Mouse (Mus musculus): ENCODE data around the gene Map7.
A peak's percentile ranks its signal among the peaks of the same experiment; 100 is the strongest.

- TF ChIP-seq CTCF (IDR thresholded peaks at IDR 0.05; ENCODE audit: control insufficient read depth, insufficient read depth, insufficient replicate concordance, low read depth, low read length), result peak; percentile 55; the same call in 1 of the 2 replicates
- TF ChIP-seq POLR2A (IDR thresholded peaks at IDR 0.05; ENCODE audit: control insufficient read depth, low read depth, low read length), result no peak
These were observed 147.7 kb downstream of the Map7 start for GRCm38 (mm10) chr10:20295961-20296360.
